Mouse (Mus musculus): ENCODE data around the gene Kat2b. TPM values are rescaled to one million over a fixed set of nuclear protein-coding genes. Genes with fewer than 3 reads are reported as not detected.
A peak's percentile ranks its signal among the peaks of the same experiment; 100 is the strongest.

The Kat2b gene
- total RNA-seq (2014; rRNA removed; ENCODE audit: low replicate concordance) (65.1 and 71.3 TPM in 2 replicates), polyA plus RNA-seq (2015; fragmentation: Nextera tagmentation; extraction: Ambion mirVana) (11.0 and 12.1 TPM in 2 replicates)

DNA sequence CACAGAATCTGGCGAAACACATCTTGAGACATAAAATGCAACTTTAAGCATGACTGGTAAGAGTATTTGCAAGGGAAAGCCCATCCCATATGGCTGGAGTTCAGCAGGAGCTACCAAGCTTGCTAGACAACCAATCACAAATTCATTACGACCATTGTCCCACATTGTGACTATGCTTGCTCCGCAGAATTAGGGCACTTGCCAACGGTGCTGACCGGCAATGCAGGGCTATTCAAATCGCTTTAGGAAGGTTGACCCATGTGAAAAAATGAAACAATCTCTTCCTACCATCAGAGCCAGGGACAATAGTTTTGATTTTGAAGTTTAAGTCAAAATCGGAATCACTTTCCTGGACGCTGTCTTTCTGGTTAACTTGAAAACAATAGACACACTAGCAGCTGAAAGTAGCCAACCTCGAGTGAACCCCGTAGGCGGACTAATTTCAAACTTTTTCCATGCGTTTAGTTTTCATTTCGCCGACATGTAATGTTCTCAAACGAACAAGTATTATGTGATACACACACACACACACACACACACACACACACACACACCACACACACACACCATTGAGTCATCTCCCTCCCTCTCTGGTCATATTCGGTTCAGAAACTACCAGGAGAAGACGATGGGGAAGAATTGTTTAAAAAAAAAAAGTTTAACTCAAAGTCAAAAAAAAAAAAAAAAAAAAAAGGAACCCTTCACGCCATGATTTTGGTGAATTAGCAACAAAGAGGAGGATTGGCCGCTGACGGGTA is at the start of gene Kat2b:
Kat2b (plus strand) TSS at position 701 of the 758 bp plus-strand sequence.
- TF ChIP-seq CTCF (IDR thresholded peaks at IDR 0.05; ENCODE audit: low read depth) (no peak), EP300 (IDR thresholded peaks at IDR 0.05; ENCODE audit: low read depth) (0 out of 2 replicates have a peak, but pooled peaks have one; percentile 8)
- H3K4me1 ChIP-seq (ENCODE audit: control insufficient read depth, insufficient read depth): peaks cover 24% of the 10 kb centered on the region
- peak within 1 kb of the TSS; percentile 95 for H3K9ac ChIP-seq (replicated peaks; ENCODE audit: low read depth, low read length)
- 2% methylated on average over 20 of the region's 20 CpGs for WGBS
- H3K36me3 ChIP-seq (replicated peaks; ENCODE audit: control insufficient read depth, insufficient read depth, low read length): no peaks in the 10 kb centered on the region
- H3K4me2 ChIP-seq (ENCODE audit: low read depth, low read length): peak within 1 kb of the TSS; percentile 74
- ATAC-seq (ENCODE audit: insufficient read depth, low read depth) (no peak), DNase-seq (ENCODE audit: low spot score) (peak; percentile 80)
- H3K27ac ChIP-seq (ENCODE audit: low read depth): peak within 1 kb of the TSS; percentile 98
- H3K9me3 ChIP-seq (replicated peaks; ENCODE audit: control insufficient read depth, low read length): no peaks in the 10 kb centered on the region
- peak within 1 kb of the TSS; percentile 85 for H3K4me3 ChIP-seq (ENCODE audit: low read depth, low read length)
- no peaks in the 10 kb centered on the region for H3K27me3 ChIP-seq (ENCODE audit: control insufficient read depth, insufficient read depth, low read length)

DNA sequence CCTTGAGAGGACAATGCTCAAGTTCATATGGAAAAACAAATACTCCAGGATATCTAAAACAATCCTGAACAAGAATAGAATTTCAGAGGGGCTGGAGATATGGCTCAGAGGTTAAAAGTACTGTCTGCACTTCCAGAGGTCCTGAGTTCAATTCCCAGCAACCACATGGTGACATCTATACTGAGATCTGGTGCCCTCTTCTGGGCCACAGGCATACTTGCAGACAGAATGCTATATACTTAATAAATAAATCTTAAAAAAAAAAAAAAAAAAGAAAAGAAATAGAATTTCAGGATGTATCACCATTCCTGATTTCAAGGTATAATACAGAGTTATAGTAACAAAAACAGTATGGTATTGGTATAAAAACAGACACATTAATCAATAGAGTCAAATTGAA is 47.3 kb upstream of the Kat2b start:
- DNase-seq (ENCODE audit: low spot score) (no peak), ATAC-seq (ENCODE audit: insufficient read depth, low read depth) (no peak)
- H3K4me2 ChIP-seq (ENCODE audit: low read depth, low read length): no peak overlapping the region
- no peak overlapping the region for H3K9ac ChIP-seq (replicated peaks; ENCODE audit: low read depth, low read length)
- no peaks in the 10 kb centered on the region for H3K27me3 ChIP-seq (ENCODE audit: control insufficient read depth, insufficient read depth, low read length)
- H3K9me3 ChIP-seq (replicated peaks; ENCODE audit: control insufficient read depth, low read length): no peaks in the 10 kb centered on the region
- no peaks in the 10 kb centered on the region for H3K4me1 ChIP-seq (ENCODE audit: control insufficient read depth, insufficient read depth)
- no peak overlapping the region for H3K4me3 ChIP-seq (ENCODE audit: low read depth, low read length)
- no peak overlapping the region for H3K27ac ChIP-seq (ENCODE audit: low read depth)
- no peak for TF ChIP-seq CTCF (IDR thresholded peaks at IDR 0.05; ENCODE audit: low read depth)
- no peak for TF ChIP-seq EP300 (IDR thresholded peaks at IDR 0.05; ENCODE audit: low read depth)
- no peaks in the 10 kb centered on the region for H3K36me3 ChIP-seq (replicated peaks; ENCODE audit: control insufficient read depth, insufficient read depth, low read length)

DNA sequence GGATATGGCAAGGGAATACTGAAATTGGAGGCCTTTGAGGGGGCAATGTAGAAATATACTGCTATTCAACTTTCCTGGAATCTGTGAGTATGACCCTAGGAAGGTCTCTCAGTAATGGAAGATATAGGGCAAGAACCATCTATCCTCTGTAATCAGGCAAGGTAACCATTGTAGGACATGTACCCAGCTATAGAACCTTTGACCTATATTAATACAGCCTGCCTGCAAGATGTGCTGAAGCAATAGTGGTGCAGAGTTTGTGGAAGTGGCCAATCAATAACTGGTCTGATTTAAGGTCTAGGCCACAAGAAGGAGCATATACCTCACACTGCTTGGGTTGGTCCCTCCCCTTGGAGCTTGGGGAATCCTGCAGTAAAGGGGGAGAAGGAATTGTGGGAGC is 46.2 kb upstream of the Kat2b start:
- H3K27ac ChIP-seq (ENCODE audit: low read depth): no peak overlapping the region
- no peaks in the 10 kb centered on the region for H3K9me3 ChIP-seq (replicated peaks; ENCODE audit: control insufficient read depth, low read length)
- ATAC-seq (ENCODE audit: insufficient read depth, low read depth): no peak
- H3K4me3 ChIP-seq (ENCODE audit: low read depth, low read length): no peak overlapping the region
- no peaks in the 10 kb centered on the region for H3K4me1 ChIP-seq (ENCODE audit: control insufficient read depth, insufficient read depth)
- no peaks in the 10 kb centered on the region for H3K36me3 ChIP-seq (replicated peaks; ENCODE audit: control insufficient read depth, insufficient read depth, low read length)
- H3K27me3 ChIP-seq (ENCODE audit: control insufficient read depth, insufficient read depth, low read length): no peaks in the 10 kb centered on the region
- no peak overlapping the region for H3K4me2 ChIP-seq (ENCODE audit: low read depth, low read length)
- no peak for DNase-seq (ENCODE audit: low spot score)
- no peak overlapping the region for H3K9ac ChIP-seq (replicated peaks; ENCODE audit: low read depth, low read length)
- no peak for TF ChIP-seq CTCF (IDR thresholded peaks at IDR 0.05; ENCODE audit: low read depth)
- TF ChIP-seq EP300 (IDR thresholded peaks at IDR 0.05; ENCODE audit: low read depth): no peak

DNA sequence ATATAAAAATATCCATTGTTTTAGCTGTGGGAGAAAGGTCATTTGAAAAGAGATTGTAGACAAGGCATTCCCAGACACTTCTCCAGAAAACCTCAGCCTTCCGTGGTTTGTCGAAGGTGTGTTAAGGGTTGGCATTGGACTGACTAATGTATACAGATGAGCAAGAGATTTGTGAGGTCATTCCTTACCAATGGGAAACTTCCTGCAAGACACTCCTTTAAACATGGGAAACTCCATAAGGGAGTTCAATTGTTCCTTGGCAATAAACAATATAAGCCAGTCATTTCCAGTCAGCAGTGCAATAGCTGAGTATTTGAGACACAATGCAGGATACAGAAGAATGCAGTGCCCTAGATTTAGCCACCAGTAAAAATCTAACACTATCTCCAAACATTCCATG is 38.6 kb upstream of the Kat2b start:
- Histone ChIP-seq H3K27ac (ENCODE audit: low read depth) (no peak overlapping the region), H3K9me3 (replicated peaks; ENCODE audit: control insufficient read depth, low read length) (no peaks in the 10 kb centered on the region), H3K9ac (replicated peaks; ENCODE audit: low read depth, low read length) (0 out of 2 replicates have a peak overlapping the region, but pooled peaks have one; percentile 8), H3K4me1 (ENCODE audit: control insufficient read depth, insufficient read depth) (peaks cover 6% of the 10 kb centered on the region; the same call in 1 of the 2 replicates), H3K36me3 (replicated peaks; ENCODE audit: control insufficient read depth, insufficient read depth, low read length) (no peaks in the 10 kb centered on the region), H3K27me3 (ENCODE audit: control insufficient read depth, insufficient read depth, low read length) (no peaks in the 10 kb centered on the region), H3K4me2 (ENCODE audit: low read depth, low read length) (no peak overlapping the region), H3K4me3 (ENCODE audit: low read depth, low read length) (no peak overlapping the region)
- TF ChIP-seq EP300 (IDR thresholded peaks at IDR 0.05; ENCODE audit: low read depth): no peak
- TF ChIP-seq CTCF (IDR thresholded peaks at IDR 0.05; ENCODE audit: low read depth): no peak
- DNase-seq (ENCODE audit: low spot score) (no peak), ATAC-seq (ENCODE audit: insufficient read depth, low read depth) (no peak)
- WGBS: 63% methylated on average over 2 of the region's 2 CpGs

DNA sequence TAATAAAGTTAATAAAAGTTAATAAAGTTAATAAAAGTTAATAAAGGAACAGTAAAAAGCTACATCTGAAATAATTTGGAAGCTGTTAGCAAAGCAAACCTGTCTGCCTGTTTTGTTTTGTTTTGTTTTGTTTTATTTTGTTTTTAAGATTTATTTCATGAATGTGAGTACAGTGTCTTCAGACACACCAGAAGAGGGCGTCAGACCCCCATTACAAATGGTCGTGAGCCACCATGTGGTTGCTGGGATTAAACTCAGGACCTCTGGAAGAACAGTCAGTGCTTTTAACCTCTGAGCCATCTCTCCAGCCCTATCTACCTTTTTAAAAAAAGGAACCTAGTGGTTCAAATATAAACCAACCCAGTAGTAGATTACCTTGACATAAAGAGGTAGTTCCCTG is 35.5 kb upstream of the Kat2b start:
- H3K9me3 ChIP-seq (replicated peaks; ENCODE audit: control insufficient read depth, low read length): no peaks in the 10 kb centered on the region
- WGBS: 41% methylated on average over 2 of the region's 2 CpGs
- no peak overlapping the region for H3K4me2 ChIP-seq (ENCODE audit: low read depth, low read length)
- H3K9ac ChIP-seq (replicated peaks; ENCODE audit: low read depth, low read length): no peak overlapping the region
- H3K4me1 ChIP-seq (ENCODE audit: control insufficient read depth, insufficient read depth): peaks cover 6% of the 10 kb centered on the region; the same call in 1 of the 2 replicates
- no peak for DNase-seq (ENCODE audit: low spot score)
- no peaks in the 10 kb centered on the region for H3K27me3 ChIP-seq (ENCODE audit: control insufficient read depth, insufficient read depth, low read length)
- H3K36me3 ChIP-seq (replicated peaks; ENCODE audit: control insufficient read depth, insufficient read depth, low read length): no peaks in the 10 kb centered on the region
- no peak for ATAC-seq (ENCODE audit: insufficient read depth, low read depth)
- no peak overlapping the region for H3K27ac ChIP-seq (ENCODE audit: low read depth)
- TF ChIP-seq CTCF (IDR thresholded peaks at IDR 0.05; ENCODE audit: low read depth) (peak; percentile 26), EP300 (IDR thresholded peaks at IDR 0.05; ENCODE audit: low read depth) (no peak)
- H3K4me3 ChIP-seq (ENCODE audit: low read depth, low read length): no peak overlapping the region
